Mouse (Mus musculus): ENCODE data around the gene Fancc.

DNA sequence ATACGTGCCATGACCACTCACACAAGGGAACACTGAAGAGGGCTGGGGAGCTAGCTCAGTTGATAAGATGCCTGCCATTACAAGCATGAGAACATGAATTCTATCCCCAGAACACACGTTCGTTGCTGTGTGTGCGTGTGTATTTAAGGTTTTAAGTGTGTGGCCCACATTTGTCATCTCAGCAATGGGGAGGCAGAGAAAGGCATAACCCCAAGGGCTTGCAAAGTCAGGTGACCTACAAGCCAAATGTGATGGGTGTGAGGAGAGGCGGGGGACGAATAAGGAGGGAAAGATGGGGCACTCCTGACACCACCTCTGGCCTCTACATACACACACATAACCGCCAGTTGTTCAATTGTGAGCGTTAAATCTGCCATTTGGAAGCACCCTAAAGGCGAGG, 66.9 kb downstream of the Fancc start:
- TF ChIP-seq CTCF (IDR thresholded peaks at IDR 0.05; ENCODE audit: insufficient read depth, low read length) (no peak), POLR2A (IDR thresholded peaks at IDR 0.05; ENCODE audit: borderline replicate concordance, extremely low read depth, low read depth, low read length) (no peak)
